Mouse (Mus musculus) G1E (cell line): ENCODE data around the gene Lonp1.

Source experiments
- CTCF ChIP-seq: IDR thresholded peaks from 2 replicates; pipeline ENCODE4 v1.5.1; 2012; ENCODE audit warnings: low read depth, low read length, inconsistent platforms, mixed read lengths
- GATA2 ChIP-seq: IDR thresholded peaks from 2 replicates; pipeline ENCODE4 v1.6.1; 2012; ENCODE audit warnings: low read depth, low read length, inconsistent platforms, borderline replicate concordance

DNA sequence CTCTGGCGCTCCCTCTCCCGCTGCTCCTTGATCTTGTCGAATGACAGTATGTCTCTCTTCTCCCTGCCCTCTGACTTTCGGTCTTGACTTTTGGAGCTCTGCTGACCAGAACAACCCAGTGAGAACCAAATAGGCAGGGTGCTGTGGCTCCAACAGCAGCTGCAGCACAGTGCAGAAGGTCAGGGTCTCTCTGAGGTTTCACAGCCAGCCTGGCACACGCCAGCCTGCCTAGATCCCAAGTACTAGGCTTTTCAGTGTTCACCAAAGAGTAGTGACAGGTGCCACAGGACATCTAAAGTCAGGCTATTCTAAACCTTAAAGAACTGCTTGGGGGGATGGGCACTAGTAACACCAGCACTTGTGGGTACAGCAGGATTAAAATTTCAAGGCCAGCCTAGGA, 59.8 kb downstream of the Lonp1 start:
- TF ChIP-seq CTCF, result no peak
- TF ChIP-seq GATA2, result no peak
